Mouse (Mus musculus) cerebellum, postnatal 4 days (tissue): Measurements from ENCODE around the gene Tmem205.
A peak's percentile ranks its signal among the peaks of the same experiment; 100 is the strongest.

Experiments used
- DNase-seq, 2 experiments: peaks; one replicate each; pipeline ENCODE4 v3.0.0; 2022; ENCODE audit warnings: low spot score in 2 of 2, mixed read lengths in 1 of 2

Gene Tmem205

DNA sequence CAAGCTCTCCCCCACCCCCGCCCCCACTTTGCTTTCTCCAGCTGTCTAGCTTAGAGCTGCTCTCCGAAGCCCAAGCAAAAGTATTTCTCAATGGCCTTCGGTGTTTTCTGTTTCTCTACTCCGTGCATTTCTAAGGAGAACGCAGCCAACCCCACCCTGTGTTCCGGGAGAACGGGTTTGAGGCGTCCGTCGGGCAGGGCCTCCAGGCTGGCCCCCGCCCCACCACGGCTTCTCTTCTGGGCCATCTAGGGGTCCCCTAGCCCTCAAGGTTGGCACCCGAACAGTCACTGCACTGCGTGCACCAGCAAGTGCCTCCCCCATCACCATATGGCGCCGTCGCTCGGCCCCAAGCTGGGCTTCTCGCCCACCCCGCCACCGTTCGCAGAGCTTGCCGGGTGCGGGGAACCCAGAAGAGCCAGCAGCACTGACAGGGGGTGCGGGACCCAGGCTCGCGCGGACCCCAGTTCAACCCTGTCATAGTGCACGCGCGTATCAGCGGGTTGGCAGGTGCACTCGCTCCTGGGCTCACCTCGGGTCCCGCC lies 9.8 kb downstream of the Tmem205 start:
- peak in 1 of 2 experiments; percentile 60 for DNase-seq

DNA sequence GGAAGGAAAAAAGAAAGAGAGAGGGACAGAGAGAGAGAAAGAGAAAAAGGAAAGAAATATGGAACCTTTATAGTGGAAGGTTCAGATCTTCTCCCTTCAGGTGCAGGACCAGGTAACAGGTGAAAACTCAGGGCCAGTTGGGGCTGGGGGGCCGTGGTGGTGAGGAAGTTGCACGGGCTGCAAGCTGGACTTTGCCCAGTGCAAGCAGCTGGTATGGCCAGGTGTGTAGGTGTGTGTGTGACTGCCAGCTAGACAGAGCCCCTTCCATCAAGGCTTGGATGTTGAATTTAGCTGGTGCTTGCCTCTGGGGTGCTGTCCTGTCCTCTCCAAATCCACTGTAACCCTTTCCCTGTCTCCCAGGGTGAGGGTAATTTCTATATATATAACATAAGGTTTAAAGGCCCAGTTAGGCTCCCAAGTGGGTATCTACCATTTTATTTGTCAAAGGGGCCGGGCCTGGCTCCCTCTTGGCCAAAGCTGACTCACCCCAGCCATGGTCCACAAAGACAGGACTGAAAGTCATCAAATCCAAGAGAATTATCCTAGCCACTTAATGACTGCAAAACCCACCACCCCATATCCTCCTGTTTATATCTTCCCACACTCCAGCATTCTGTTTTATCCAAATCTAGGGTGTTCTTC lies 10.4 kb downstream of the Tmem205 start:
- DNase-seq: no peak

DNA sequence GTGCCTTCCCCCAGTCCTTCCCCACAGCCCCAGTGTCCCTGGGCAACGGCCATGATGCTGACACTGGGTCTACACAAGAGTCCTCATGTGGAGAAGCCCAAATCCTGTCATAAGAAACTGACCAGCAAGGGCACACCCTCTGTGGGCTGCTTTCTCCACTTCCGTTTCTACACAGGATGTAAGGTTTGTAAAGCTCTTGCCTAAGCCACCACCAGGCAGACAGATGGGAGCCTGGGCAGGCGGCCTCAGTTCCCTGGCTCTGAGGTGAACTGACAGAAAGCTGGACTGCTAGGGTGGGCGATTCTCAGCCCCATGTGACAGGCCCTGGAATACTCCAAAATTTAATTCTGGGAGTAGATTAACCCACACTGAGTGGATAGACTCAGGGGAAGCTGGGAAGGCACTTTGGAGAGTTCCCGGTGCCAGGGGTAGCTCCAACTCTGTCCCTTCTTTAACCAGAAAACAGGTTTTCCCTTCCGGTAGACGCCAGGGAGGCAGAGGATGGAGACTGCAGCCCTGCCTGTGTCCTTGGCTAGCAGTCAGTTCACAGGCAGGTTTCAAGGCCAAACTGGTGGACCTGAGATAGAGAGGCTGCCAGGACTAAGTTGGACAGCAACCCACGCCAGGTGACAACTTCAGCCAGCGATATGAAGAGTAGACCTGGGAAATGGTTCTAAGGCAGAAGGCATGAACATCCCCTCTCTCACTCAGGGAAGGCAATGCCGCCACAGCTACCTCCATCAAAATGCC lies 17.7 kb downstream of the Tmem205 start:
- DNase-seq: no peak

DNA sequence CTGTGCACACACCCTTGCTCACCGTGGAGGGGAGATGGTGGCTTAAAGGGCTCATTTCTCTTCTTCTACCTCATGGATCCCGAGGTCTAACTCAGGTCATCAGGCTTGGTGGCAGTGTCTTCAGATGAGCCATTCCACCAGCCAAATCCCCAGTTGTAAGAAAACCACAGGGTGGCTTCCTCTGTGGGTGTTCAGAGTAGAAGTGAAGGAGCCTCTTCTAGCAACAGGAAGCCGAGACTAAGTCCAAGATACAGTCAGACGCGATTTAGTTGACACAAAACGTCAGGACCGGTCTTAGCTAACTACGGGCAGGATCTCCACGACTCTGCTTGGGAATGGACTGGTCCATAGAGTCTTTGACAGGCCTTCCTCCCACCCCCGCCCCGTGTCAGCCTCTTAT lies 19.1 kb downstream of the Tmem205 start:
- no peak for DNase-seq

DNA sequence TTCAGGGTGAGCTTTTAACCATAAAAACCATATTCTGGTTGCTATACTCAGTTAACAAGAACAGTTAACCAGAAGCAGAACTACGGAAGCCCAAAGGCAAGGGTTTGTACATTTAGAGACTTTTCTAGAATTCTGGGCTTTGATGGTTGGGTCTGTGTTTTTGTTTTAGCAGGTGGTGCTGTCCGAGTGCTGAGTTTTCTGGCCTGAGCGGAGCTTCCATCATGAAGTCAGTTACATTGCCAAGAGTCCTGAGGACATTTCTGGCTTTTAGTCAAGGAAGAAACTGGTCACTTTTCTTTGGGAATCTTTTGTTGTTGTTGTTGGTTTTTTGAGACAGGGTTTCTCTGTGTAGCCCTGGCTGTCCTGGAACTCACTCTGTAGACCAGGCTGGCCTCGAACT lies 23.3 kb downstream of the Tmem205 start:
- DNase-seq: no peak

DNA sequence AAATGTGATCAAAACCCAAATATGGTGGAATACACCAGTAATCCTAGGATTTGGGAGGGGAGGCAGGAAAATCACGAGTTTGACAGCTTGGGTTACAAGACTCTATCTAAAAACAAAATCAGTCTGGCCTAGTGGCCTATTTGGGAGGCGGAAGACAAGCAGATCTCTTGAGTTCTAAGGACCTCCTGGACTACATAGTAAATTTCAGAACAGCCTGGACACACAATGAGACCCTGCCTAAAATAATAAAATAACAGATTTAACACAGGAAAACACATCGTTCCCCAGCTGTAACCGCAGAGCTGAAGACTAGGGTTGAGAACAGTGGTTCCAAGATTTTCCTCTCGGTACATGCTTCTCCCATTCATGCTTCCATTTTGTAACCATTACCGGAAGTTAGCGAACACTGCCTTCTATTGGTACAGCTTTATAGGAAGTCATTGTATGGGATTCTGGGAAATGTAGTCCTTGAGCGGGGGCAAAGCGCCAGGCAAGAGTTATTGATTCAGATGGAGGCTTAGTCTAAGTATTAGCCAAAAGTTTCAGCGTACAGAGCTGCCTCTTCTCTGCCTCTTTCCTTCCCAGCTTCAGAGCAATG lies 26.0 kb downstream of the Tmem205 start:
- peak in 1 of 2 experiments; percentile 59 for DNase-seq

DNA sequence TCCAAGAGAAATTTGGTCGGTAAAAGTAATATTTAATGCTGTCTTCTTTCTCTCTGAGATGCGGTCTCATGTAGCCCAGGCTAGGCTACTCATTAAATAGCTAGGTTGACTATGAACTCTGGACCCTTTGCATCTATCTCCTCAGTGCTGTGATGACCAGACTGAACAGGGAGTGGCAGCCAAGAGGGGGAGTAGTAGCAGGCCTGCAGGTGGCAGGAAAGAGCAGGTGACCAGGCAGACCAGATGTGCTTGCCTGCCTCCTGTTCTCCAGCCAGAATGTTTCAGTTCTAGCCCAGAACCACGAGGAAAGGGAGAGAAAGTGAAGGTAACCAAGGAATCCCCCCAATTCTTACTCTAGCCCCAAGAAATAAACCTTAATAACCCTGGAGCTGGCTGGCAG lies 38.1 kb downstream of the Tmem205 start:
- DNase-seq: no peak

DNA sequence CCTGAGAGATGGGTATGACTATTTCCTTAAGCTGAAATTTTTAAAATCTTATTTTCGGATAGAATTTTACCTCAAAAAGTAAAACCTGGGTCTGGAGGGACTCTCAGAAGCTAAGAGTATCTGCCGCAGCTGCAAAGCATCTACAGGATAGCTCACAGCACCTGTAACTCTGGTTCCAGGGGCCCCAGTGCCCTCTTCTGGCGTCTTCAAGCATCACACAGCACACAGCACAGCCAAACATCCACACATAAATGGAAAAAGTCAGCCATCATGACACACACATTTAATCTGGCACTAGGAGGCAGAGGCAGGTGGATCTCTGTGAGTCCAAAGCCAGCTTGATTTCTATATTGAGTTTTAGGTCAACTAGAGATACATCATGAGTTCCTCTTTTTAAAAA lies 50.8 kb downstream of the Tmem205 start:
- no peak for DNase-seq

DNA sequence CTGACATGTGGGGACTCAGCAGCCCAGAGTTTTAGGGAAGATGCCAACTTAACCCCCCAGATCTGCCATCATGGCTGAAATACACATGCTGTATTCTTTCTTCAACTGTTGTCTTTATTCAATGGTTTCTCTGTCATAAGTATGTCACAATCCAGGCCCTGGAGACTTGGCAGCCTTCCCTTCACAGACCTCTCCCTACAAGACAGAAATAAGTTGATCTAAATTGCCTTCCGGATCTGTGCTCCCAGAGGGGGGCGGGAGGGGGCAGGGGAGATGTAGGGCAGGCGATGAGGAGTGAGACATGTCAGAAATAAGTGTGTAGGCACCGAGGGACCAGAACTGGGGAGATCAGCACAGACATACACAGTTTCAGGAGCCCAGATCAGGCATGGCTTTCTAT lies 55.2 kb downstream of the Tmem205 start:
- no peak for DNase-seq
